Mouse (Mus musculus): ENCODE data around the gene A730061H03Rik. TPM values are rescaled to one million over a fixed set of nuclear protein-coding genes. Genes with fewer than 3 reads are reported as not detected.

Gene A730061H03Rik
- polyA plus RNA-seq, 1 experiment, result 2.3 TPM

DNA sequence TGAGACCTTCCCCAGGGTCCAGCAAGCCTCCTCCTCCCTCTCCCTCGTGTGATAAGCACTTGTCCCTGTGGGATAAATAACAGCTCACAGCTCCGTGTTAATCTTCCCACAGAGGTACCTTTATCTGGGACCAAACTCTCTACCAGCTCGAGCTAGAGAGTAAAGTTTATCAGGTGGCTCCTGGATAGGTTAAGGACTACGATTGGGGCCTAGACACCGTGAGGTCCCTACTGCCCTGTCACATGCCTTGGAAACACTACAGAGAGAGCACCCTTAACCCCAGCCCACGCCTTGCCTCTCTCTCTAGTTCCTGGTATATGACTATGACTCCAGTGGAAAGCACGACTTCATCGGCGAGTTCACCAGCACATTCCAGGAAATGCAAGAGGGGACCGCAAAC lies 46.3 kb downstream of the A730061H03Rik start:
- Histone ChIP-seq H3K36me3 (ENCODE audit: control insufficient read depth, insufficient read depth, low read length) (no peaks in the 10 kb centered on the region), H3K27ac (ENCODE audit: control insufficient read depth, insufficient read depth, low read depth, low read length) (no peak overlapping the region), H3K27me3 (ENCODE audit: control insufficient read depth, insufficient read depth, low read length) (no peaks in the 10 kb centered on the region), H3K4me1 (ENCODE audit: control insufficient read depth, insufficient read depth, low read length) (no peaks in the 10 kb centered on the region), H3K4me3 (ENCODE audit: control insufficient read depth, low read depth, low read length) (no peak overlapping the region)
- TF ChIP-seq CTCF (IDR thresholded peaks at IDR 0.05; ENCODE audit: control insufficient read depth, insufficient read depth, insufficient replicate concordance, low read depth, low read length) (no peak), POLR2A (IDR thresholded peaks at IDR 0.05; ENCODE audit: control insufficient read depth, low read depth, low read length) (no peak)

DNA sequence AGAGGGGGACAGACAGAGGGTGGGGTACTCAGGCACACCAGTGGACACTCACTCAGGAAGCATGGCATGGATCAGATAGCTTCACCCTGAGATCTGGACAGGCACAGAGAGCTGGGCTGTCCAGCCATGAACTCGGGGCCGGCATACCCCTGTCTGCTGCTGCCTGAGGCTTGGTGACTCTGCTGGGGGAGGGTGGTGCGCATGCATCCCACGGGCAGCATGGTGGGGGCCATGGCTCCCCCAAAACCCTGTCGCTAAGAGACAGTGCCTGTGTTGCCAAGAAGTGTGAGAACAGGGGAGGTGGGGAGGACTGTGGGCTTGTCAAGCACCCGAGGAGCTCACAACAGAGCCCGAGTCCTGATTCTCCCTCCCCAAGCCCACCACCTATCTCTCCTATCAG lies 49.2 kb downstream of the A730061H03Rik start:
- no peak overlapping the region for H3K4me3 ChIP-seq (ENCODE audit: control insufficient read depth, low read depth, low read length)
- H3K4me1 ChIP-seq (ENCODE audit: control insufficient read depth, insufficient read depth, low read length), result no peaks in the 10 kb centered on the region
- no peak for TF ChIP-seq CTCF (IDR thresholded peaks at IDR 0.05; ENCODE audit: control insufficient read depth, insufficient read depth, insufficient replicate concordance, low read depth, low read length)
- no peak for TF ChIP-seq POLR2A (IDR thresholded peaks at IDR 0.05; ENCODE audit: control insufficient read depth, low read depth, low read length)
- H3K27me3 ChIP-seq (ENCODE audit: control insufficient read depth, insufficient read depth, low read length), result no peaks in the 10 kb centered on the region
- H3K36me3 ChIP-seq (ENCODE audit: control insufficient read depth, insufficient read depth, low read length), result no peaks in the 10 kb centered on the region
- H3K27ac ChIP-seq (ENCODE audit: control insufficient read depth, insufficient read depth, low read depth, low read length), result no peak overlapping the region

DNA sequence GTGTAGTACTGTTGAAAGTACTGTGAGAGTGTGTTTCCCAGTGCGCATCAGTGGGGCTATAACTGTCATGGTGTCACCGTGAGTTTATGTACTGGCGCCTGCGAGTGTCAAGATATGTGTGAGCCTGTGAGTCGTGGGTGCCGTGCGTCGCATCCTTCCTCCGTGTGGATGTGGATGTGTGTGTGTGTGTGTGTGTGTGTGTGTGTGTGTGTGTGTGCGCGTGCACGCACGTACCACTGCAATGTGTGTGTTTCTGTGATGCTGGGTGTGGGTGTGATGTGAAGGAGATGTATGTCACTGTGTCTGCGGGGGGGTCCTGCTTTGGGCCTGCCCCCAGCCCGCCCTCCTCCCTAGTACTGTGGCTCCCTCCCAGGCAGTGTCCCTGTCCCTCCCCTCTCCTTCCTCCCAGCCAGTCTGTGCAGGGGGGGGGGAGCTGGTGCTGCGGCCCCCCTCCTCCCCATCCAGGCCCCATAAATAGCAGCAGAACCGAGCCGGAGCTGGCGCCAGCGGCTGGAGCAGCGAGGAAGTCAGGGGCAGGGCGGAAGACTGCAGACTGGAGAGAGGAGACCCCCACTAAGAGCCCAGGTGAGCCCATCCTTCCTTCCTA lies 50.0 kb downstream of the A730061H03Rik start, which contains the start of gene Cpne6:
Gene Cpne6 (plus strand): TSS at position 321 of the 607 bp plus-strand sequence.
- H3K27ac ChIP-seq (ENCODE audit: control insufficient read depth, insufficient read depth, low read depth, low read length), result no peak within 1 kb of the TSS
- TF ChIP-seq POLR2A (IDR thresholded peaks at IDR 0.05; ENCODE audit: control insufficient read depth, low read depth, low read length), result no peak
- TF ChIP-seq CTCF (IDR thresholded peaks at IDR 0.05; ENCODE audit: control insufficient read depth, insufficient read depth, insufficient replicate concordance, low read depth, low read length), result no peak
- no peaks in the 10 kb centered on the region for H3K27me3 ChIP-seq (ENCODE audit: control insufficient read depth, insufficient read depth, low read length)

More for the DNA sequence above, 50.0 kb downstream of the A730061H03Rik start, which contains the start of gene Cpne6:
- Histone ChIP-seq H3K4me1 (ENCODE audit: control insufficient read depth, insufficient read depth, low read length) (no peaks in the 10 kb centered on the region), H3K4me3 (ENCODE audit: control insufficient read depth, low read depth, low read length) (no peak within 1 kb of the TSS), H3K36me3 (ENCODE audit: control insufficient read depth, insufficient read depth, low read length) (no peaks in the 10 kb centered on the region)

Other genes with a start within 250 kb of the A730061H03Rik start
- gene Dhrs4, start 81.6 kb downstream of the A730061H03Rik start, polyA plus RNA-seq (2012; rRNA removed), result 27.2 and 28.8 TPM in 2 replicates
- 1.8 and 1.9 TPM in 2 replicates for gene Carmil3, start 69.8 kb downstream of the A730061H03Rik start, polyA plus RNA-seq (2012; rRNA removed)
- 0.06 and 0.29 TPM in 2 replicates for gene Cpne6, start 50.0 kb downstream of the A730061H03Rik start, polyA plus RNA-seq (2012; rRNA removed)
- 0.20 and 0.37 TPM in 2 replicates for gene Nrl, start 35.4 kb downstream of the A730061H03Rik start, polyA plus RNA-seq (2012; rRNA removed)
- gene Pck2, start 20.1 kb downstream of the A730061H03Rik start, polyA plus RNA-seq (2012; rRNA removed), result 2.8 and 5.7 TPM in 2 replicates
- 54.5 and 60.7 TPM in 2 replicates for gene Dcaf11, start 400 bp downstream of the A730061H03Rik start, polyA plus RNA-seq (2012; rRNA removed)
- 40.2 and 52.7 TPM in 2 replicates for gene Fitm1, start 15.2 kb upstream of the A730061H03Rik start, polyA plus RNA-seq (2012; rRNA removed)
- gene Psme1, start 17.7 kb upstream of the A730061H03Rik start, polyA plus RNA-seq (2012; rRNA removed), result 7.6 and 8.4 TPM in 2 replicates
- 5.8 and 6.4 TPM in 2 replicates for gene Emc9, start 24.9 kb upstream of the A730061H03Rik start, polyA plus RNA-seq (2012; rRNA removed)
- 10.2 and 14.9 TPM in 2 replicates for gene Psme2, start 30.7 kb upstream of the A730061H03Rik start, polyA plus RNA-seq (2012; rRNA removed)
- 7.8 and 8.9 TPM in 2 replicates for gene Rnf31, start 31.3 kb upstream of the A730061H03Rik start, polyA plus RNA-seq (2012; rRNA removed)
- 4.1 and 4.4 TPM in 2 replicates for gene Irf9, start 43.2 kb upstream of the A730061H03Rik start, polyA plus RNA-seq (2012; rRNA removed)
- 65.8 and 78.1 TPM in 2 replicates for gene Rec8, start 57.6 kb upstream of the A730061H03Rik start, polyA plus RNA-seq (2012; rRNA removed)
- gene Ipo4, start 75.6 kb upstream of the A730061H03Rik start, polyA plus RNA-seq (2012; rRNA removed), result 519 and 558 TPM in 2 replicates
- gene Gm49378, start 77.5 kb upstream of the A730061H03Rik start, polyA plus RNA-seq (2012; rRNA removed), result 1.9 and 2.1 TPM in 2 replicates
- 18.2 and 21.3 TPM in 2 replicates for gene Tm9sf1, start 83.4 kb upstream of the A730061H03Rik start, polyA plus RNA-seq (2012; rRNA removed)
- 197 and 200 TPM in 2 replicates for gene Tssk4, start 89.8 kb upstream of the A730061H03Rik start, polyA plus RNA-seq (2012; rRNA removed)
- 4.1 TPM in 2 replicates for gene Mdp1, start 100.1 kb upstream of the A730061H03Rik start, polyA plus RNA-seq (2012; rRNA removed)
- 29.6 and 35.9 TPM in 2 replicates for gene Gmpr2, start 111.5 kb upstream of the A730061H03Rik start, polyA plus RNA-seq (2012; rRNA removed)
- gene Nedd8, start 111.7 kb upstream of the A730061H03Rik start, polyA plus RNA-seq (2012; rRNA removed), result 196 and 222 TPM in 2 replicates
- 26.8 and 30.0 TPM in 2 replicates for gene Tinf2, start 121.4 kb upstream of the A730061H03Rik start, polyA plus RNA-seq (2012; rRNA removed)
- gene Tgm1, start 153.5 kb upstream of the A730061H03Rik start, polyA plus RNA-seq (2012; rRNA removed), result 0.27 and 0.65 TPM in 2 replicates
- gene Rabggta, start 161.9 kb upstream of the A730061H03Rik start, polyA plus RNA-seq (2012; rRNA removed), result 40.9 and 41.4 TPM in 2 replicates
- 322 and 330 TPM in 2 replicates for gene Dhrs1, start 185.3 kb upstream of the A730061H03Rik start, polyA plus RNA-seq (2012; rRNA removed)
- 142 and 144 TPM in 2 replicates for gene Nop9, start 185.3 kb upstream of the A730061H03Rik start, polyA plus RNA-seq (2012; rRNA removed)
- gene Cideb, start 198.1 kb upstream of the A730061H03Rik start, polyA plus RNA-seq (2012; rRNA removed), result 0.13 TPM in 1 of 2 replicates, not detected in the other
- gene Ltb4r2, start 201.0 kb upstream of the A730061H03Rik start, polyA plus RNA-seq (2012; rRNA removed), result 0.07 and 0.11 TPM in 2 replicates
- 0.11 and 0.20 TPM in 2 replicates for gene Ltb4r1, start 205.6 kb upstream of the A730061H03Rik start, polyA plus RNA-seq (2012; rRNA removed)
- gene Adcy4, start 223.7 kb upstream of the A730061H03Rik start, polyA plus RNA-seq (2012; rRNA removed), result 0.38 and 0.82 TPM in 2 replicates
- gene Ripk3, start 228.5 kb upstream of the A730061H03Rik start, polyA plus RNA-seq (2012; rRNA removed), result 4.1 and 4.8 TPM in 2 replicates

Data from testis, adult 2 months (tissue).